Mouse (Mus musculus) brain, embryonic 14.5 days (tissue): ENCODE measurements around the gene Kif5c.

Source experiments
- CTCF ChIP-seq: fragments of 200-500 bp; IDR thresholded peaks from 2 replicates; pipeline ENCODE4 v1.5.1; 2012; ENCODE audit warnings: inconsistent platforms, mild to moderate bottlenecking, moderate library complexity, borderline replicate concordance; ENCODE audit not compliant: insufficient read depth, insufficient read length; ENCODE audit errors: extremely low read depth
- POLR2A ChIP-seq: fragments of 200-500 bp; IDR thresholded peaks from 2 replicates; pipeline ENCODE4 v1.6.1; 2012; ENCODE audit warnings: mild to moderate bottlenecking, inconsistent platforms, borderline replicate concordance; ENCODE audit not compliant: poor library complexity, insufficient read depth, insufficient read length, severe bottlenecking; ENCODE audit errors: extremely low read depth

DNA sequence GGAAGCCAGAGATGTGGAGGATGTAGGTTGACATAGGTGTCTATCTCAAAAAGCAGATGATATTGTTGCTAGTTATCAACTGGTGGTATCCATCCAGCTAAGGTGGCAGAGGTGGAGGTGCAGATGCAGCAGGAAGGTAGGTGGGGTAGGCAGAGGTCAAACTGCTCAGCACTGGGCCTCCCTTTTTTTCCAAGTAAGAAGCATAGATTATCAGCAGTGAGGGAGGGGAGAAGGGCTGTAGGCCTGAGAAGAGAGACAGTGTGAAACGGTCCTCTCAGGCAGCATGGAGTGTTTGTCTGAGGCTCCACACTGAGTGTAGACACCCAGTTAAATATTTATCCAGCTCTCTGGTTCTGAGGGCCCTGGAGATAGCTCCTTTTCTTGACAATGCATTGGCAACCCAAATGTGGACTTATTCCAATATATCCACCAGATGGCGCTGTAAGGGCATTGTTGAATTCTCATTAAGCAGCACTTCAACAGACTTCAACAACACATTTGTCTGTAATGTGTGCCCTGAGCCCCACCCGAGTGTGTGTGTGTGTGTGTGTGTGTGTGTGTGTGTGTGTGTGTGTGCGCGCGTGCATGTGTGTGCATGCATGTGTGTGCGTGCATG lies 145.3 kb downstream of the Kif5c start:
- TF ChIP-seq CTCF (peak; percentile 63; the same call in 1 of the 2 replicates), POLR2A (no peak)
